Mouse (Mus musculus): ENCODE results near the gene Ubn1. TPM values are rescaled to one million over a fixed set of nuclear protein-coding genes. Genes with fewer than 3 reads are reported as not detected.
A peak's percentile ranks its signal among the peaks of the same experiment; 100 is the strongest.

Gene Ubn1
- 20.4 and 23.6 TPM in 2 replicates for polyA plus RNA-seq (2015; fragmentation: Nextera tagmentation; extraction: Ambion mirVana)

DNA sequence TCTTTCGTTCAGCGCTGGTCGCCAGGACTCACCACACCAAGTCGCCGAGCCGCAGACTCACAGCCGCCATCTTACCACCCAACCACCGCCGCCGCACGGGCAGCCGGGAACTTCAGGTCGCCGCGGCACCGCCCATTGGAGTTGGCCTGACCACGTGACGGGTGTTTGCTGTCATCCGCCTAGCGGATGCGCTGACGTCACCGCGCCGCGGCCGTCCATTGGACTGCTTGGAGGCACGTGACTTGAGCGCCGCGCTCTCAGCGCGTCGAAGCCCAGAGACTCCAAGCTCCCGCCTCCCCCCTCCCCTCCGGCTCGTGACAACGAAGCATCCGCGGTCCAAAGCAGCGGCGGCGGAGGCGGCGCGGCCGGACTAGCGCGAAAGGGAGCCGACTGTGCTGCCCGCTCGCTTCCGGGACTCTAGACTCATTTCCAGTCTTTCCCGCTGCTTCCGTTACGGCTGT lies at the start of gene Ubn1, which contains the start of gene Glyr1:
Ubn1 (plus strand) TSS at position 284 of the 461 bp plus-strand sequence.
Glyr1 (minus strand) TSS at position 90 of the 461 bp plus-strand sequence.
- H3K4me2 ChIP-seq (replicated peaks) = peak within 1 kb of the TSS; percentile 83
- no peaks in the 10 kb centered on the region for H3K9me3 ChIP-seq (replicated peaks)
- peaks cover 29% of the 10 kb centered on the region for H3K36me3 ChIP-seq
- peak within 1 kb of the TSS; percentile 100 for H3K4me3 ChIP-seq (replicated peaks)
- peak within 1 kb of the TSS; percentile 98 for H3K27ac ChIP-seq (replicated peaks)
- WGBS = under 1% methylated on average over 55 of the region's 56 CpGs
- peak; percentile 99 for ATAC-seq (ENCODE audit: insufficient number of reproducible peaks, low FRiP score, low TSS enrichment, low read depth)
- no peaks in the 10 kb centered on the region for H3K27me3 ChIP-seq
- peak within 1 kb of the TSS; percentile 97 for H3K9ac ChIP-seq
- H3K4me1 ChIP-seq = peaks cover 24% of the 10 kb centered on the region

DNA sequence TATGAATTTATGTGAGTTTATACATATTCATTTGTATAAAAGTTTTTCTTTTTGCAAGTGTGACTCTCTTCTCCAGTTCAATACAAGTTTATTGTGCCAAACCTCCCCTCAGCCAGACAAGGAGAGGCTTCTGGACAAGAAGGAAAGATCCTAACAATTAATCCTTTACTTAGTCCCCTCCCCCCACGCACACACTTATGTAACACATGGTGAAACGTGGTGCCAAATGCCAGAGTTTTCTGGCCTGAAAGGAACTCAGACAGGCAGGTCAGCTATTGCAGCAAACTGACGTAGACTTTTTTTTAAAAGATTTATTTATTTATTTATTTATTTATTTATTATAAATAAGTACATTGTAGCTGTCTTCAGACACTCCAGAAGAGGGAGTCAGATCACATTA lies 49.2 kb upstream of the Ubn1 start:
- H3K4me3 ChIP-seq (replicated peaks) = no peak overlapping the region
- 60% methylated on average over 3 of the region's 3 CpGs for WGBS
- no peak overlapping the region for H3K4me2 ChIP-seq (replicated peaks)
- H3K27me3 ChIP-seq = no peaks in the 10 kb centered on the region
- ATAC-seq (ENCODE audit: insufficient number of reproducible peaks, low FRiP score, low TSS enrichment, low read depth) = no peak
- H3K4me1 ChIP-seq = no peaks in the 10 kb centered on the region
- H3K36me3 ChIP-seq = no peaks in the 10 kb centered on the region
- H3K9me3 ChIP-seq (replicated peaks) = no peaks in the 10 kb centered on the region
- H3K27ac ChIP-seq (replicated peaks) = no peak overlapping the region
- H3K9ac ChIP-seq = no peak overlapping the region

DNA sequence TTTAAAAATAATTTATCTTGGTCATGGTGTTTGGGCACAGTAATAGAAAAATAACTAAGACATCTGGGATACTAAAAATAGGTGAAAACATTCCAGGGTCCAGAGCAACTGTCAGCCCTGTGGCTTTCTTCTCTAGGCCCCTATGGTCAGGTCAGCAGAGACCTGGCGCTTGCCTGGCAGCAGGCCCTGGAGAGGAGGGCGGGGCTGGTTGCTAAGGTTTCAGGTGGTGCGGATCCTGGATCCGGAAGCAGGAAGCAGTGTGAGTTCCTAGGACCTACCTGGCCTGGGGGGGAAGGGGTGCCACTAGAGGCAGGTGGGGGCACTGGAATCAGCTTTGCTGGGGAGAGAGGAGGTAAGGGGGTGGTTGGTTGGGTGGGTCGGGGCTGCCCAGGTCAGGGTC lies 42.8 kb upstream of the Ubn1 start, which contains the start of gene Smim22:
Smim22 (plus strand) TSS at position 222 of the 400 bp plus-strand sequence.
- Histone ChIP-seq H3K4me3 (replicated peaks) (0 out of 2 replicates have a peak within 1 kb of the TSS, but pooled peaks have one; percentile 8), H3K27ac (replicated peaks) (no peak within 1 kb of the TSS), H3K9ac (no peak within 1 kb of the TSS), H3K9me3 (replicated peaks) (no peaks in the 10 kb centered on the region), H3K27me3 (no peaks in the 10 kb centered on the region), H3K36me3 (no peaks in the 10 kb centered on the region), H3K4me2 (replicated peaks) (peak within 1 kb of the TSS; percentile 15; the same call in 1 of the 2 replicates), H3K4me1 (peaks cover 3% of the 10 kb centered on the region)
- 0 out of 2 replicates have a peak, but pooled peaks have one; percentile 55 for ATAC-seq (ENCODE audit: insufficient number of reproducible peaks, low FRiP score, low TSS enrichment, low read depth)
- 37% methylated on average over 5 of the region's 5 CpGs for WGBS

DNA sequence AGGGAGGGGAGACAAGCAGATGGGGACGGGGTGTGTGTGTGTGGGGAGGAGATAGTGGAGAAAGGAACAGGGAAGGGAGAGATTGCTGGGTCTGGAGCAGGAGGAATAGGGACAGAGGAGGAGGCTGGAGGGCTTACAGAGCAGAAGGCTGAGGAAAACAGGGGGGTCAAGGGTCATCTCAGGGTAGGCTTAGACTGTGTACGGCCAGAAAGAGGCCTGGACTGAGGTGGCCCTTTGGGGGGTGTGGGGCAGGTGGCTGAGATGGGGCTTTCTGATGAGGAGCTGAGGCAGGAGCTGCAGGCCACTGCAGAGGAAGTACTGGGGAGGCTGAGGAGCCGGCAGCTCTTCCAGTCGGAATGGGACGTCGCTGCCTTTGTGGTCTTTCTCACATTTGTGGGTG lies 42.4 kb upstream of the Ubn1 start:
- H3K4me1 ChIP-seq = peaks cover 7% of the 10 kb centered on the region
- no peaks in the 10 kb centered on the region for H3K9me3 ChIP-seq (replicated peaks)
- no peak overlapping the region for H3K27ac ChIP-seq (replicated peaks)
- 0 out of 2 replicates have a peak overlapping the region, but pooled peaks have one; percentile 8 for H3K4me3 ChIP-seq (replicated peaks)
- peak overlapping the region; percentile 15; the same call in 1 of the 2 replicates for H3K4me2 ChIP-seq (replicated peaks)
- no peaks in the 10 kb centered on the region for H3K36me3 ChIP-seq
- no peak for ATAC-seq (ENCODE audit: insufficient number of reproducible peaks, low FRiP score, low TSS enrichment, low read depth)
- H3K9ac ChIP-seq = no peak overlapping the region
- WGBS = 42% methylated on average over 6 of the region's 6 CpGs
- H3K27me3 ChIP-seq = no peaks in the 10 kb centered on the region

DNA sequence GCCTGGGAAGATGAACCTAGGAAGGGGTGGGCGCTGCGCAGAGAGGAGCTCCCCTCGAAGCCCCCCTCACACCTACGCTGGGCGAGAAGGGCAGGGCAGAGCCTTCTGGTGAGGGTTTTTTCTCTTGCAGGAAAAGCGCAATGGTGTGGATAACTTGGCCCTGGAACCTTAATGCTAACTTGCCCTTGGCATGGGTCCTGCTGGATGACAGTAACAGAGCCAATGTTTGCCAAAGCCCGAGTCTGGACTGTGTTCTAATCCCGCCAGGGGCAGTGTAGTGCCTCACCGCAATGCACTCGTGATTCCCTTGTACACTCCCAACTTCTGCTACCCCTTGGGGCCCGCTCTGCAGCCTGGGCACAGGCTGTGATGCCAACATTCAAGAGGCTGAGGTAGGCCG lies 41.8 kb upstream of the Ubn1 start:
- Histone ChIP-seq H3K27me3 (no peaks in the 10 kb centered on the region), H3K36me3 (no peaks in the 10 kb centered on the region), H3K4me2 (replicated peaks) (no peak overlapping the region), H3K9me3 (replicated peaks) (no peaks in the 10 kb centered on the region), H3K27ac (replicated peaks) (no peak overlapping the region), H3K9ac (no peak overlapping the region), H3K4me3 (replicated peaks) (no peak overlapping the region), H3K4me1 (peaks cover 11% of the 10 kb centered on the region)
- ATAC-seq (ENCODE audit: insufficient number of reproducible peaks, low FRiP score, low TSS enrichment, low read depth) = no peak
- WGBS = 79% methylated on average over 12 of the region's 12 CpGs

DNA sequence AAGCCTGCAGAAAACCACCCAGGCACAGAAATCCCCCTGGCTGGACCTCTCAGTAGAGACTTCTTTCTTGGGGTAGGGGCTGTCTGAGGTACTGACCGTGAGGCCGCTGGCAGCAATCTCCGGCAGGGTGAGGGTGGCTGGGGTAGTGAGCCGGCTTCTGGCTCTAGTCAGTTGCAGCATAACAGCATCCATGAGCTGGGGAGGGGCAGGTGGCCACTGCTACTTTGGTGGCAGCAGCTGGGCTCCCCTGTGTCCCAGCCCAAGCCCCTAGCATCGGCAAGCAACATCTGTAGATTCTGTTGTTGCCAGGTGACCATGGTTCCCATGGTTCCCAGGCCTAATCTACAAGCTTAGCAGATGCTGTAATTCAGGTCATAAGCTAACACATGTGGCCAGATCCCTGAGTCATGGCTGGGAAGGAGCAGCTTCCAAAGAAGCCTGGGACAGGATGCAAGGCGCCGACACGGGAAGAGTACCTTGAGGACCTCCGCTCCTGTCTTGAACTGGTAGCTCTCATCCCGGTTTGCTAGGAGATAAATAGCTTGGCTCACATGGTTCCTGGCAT lies 39.4 kb upstream of the Ubn1 start:
- Histone ChIP-seq H3K36me3 (peaks cover 13% of the 10 kb centered on the region), H3K27ac (replicated peaks) (no peak overlapping the region), H3K9ac (no peak overlapping the region), H3K27me3 (no peaks in the 10 kb centered on the region), H3K9me3 (replicated peaks) (no peaks in the 10 kb centered on the region), H3K4me3 (replicated peaks) (no peak overlapping the region), H3K4me2 (replicated peaks) (no peak overlapping the region), H3K4me1 (peaks cover 11% of the 10 kb centered on the region)
- 87% methylated on average over 10 of the region's 10 CpGs for WGBS
- ATAC-seq (ENCODE audit: insufficient number of reproducible peaks, low FRiP score, low TSS enrichment, low read depth) = no peak

DNA sequence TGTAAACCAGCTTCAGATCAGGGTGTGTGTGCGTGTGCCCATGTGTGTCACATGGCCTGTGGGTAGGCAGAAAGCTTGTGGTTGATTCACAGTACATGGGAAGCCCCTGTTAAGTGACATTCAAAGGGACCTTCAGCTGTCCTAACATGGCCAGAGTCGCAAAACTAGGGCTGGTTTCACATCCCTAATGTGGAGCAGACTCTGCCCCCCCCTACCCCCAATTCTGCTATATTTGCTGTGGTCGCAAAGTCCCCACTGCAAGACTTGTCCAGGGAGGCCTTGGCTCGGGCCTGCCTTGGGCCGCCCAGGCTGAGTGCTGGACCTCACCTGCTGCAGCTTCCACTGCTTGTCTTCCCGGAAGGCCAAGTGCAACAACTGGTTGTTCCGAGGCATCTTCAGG lies 38.6 kb upstream of the Ubn1 start:
- Histone ChIP-seq H3K36me3 (peaks cover 22% of the 10 kb centered on the region), H3K27ac (replicated peaks) (no peak overlapping the region), H3K4me2 (replicated peaks) (no peak overlapping the region), H3K9me3 (replicated peaks) (no peaks in the 10 kb centered on the region), H3K4me3 (replicated peaks) (no peak overlapping the region), H3K27me3 (no peaks in the 10 kb centered on the region), H3K4me1 (peaks cover 11% of the 10 kb centered on the region), H3K9ac (no peak overlapping the region)
- 84% methylated on average over 7 of the region's 7 CpGs for WGBS
- ATAC-seq (ENCODE audit: insufficient number of reproducible peaks, low FRiP score, low TSS enrichment, low read depth) = no peak

DNA sequence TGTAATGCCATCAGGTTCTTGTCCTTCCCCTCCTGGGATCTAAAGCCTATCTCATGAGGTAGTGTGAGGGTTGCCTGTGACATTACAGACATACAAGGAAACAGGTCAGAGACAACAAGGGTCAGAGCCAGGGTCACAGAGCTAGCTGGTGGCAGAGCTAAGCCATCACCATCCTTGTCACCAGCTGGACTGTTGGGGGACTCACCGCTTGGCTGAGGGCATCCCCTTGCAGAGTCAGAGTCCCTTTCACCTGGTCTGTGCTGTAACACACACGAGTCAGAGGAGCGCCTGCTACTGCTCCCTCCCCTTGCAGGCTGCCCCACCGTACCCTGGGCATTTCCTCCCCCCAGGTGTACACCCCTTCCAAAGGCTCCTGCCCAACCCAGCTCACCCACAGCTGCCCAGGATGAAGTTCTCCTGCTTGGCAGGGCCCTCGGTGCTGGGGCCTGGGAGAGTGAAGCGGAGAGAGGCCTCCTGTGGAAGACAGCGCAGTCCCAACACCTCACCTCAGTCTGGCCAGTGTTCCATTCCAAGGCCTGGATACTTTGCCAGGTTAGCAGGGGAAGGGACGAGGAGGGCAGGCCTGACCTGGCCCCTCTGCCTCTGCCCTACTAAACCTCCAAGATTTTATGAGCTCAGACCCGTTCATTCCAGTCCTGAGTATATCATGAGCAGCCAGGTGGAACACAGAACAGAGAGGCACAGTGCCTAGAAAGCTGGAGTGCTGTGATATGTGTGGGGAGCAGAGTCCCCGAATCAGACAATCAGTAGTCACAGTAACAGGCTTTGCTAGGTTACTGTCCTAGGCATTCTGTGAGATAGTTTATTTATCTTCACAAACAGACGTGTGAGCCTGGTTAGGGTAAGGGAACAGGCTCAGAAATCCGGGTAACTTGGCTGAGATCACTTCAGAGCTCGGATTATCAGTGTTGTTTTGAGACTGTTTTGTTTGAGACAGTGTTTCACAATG lies 37.5 kb upstream of the Ubn1 start:
- 50% methylated on average over 13 of the region's 13 CpGs for WGBS
- peak overlapping the region; percentile 82 for H3K4me2 ChIP-seq (replicated peaks)
- ATAC-seq (ENCODE audit: insufficient number of reproducible peaks, low FRiP score, low TSS enrichment, low read depth) = no peak
- peaks cover 11% of the 10 kb centered on the region for H3K4me1 ChIP-seq
- H3K36me3 ChIP-seq = peaks cover 32% of the 10 kb centered on the region
- H3K9ac ChIP-seq = peak overlapping the region; percentile 4; the same call in 1 of the 2 replicates
- no peak overlapping the region for H3K27ac ChIP-seq (replicated peaks)
- H3K4me3 ChIP-seq (replicated peaks) = peak overlapping the region; percentile 73
- no peaks in the 10 kb centered on the region for H3K27me3 ChIP-seq
- no peaks in the 10 kb centered on the region for H3K9me3 ChIP-seq (replicated peaks)

DNA sequence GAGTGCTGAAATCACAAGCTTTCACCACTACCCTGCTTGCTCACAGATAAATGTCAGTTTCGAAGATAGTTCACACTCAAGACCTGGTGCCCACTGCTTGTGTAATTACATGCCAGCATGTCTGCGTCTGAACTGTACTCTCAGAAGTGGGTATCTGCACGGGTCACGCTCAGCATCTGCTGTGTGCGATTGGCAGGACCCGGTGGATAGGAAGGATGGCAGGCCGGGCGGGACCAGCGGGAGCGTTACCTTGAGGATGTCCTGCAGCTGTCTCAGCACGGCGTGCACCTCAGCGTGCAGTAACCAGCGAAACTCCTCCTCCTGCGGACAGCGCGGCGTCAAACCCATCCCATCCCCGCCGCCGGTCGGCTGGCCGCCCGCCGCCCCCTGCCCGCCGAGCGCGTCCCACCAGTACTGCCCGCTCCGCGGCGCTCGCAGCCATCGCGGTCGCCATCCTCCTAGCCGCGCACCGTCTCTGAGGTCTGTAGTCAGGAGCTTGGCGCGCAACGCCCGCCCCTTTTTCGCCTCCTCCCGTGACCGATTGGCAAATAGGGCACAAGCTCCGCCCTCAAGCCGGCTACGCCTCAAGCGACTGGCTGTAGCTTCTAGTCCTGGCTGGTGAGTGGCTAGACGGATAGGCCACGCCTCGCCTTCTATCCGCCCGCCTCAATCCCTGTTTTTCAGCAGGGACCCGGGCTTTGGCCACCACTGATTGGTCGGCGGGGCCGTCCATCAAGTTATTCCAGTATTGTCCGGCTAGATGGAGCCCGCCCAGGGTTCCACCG lies 36.6 kb upstream of the Ubn1 start, which contains the start of gene Rogdi:
Rogdi (minus strand) TSS at position 500 of the 785 bp plus-strand sequence.
- H3K27me3 ChIP-seq = no peaks in the 10 kb centered on the region
- no peaks in the 10 kb centered on the region for H3K9me3 ChIP-seq (replicated peaks)
- H3K4me1 ChIP-seq = peaks cover 11% of the 10 kb centered on the region
- under 1% methylated on average over 63 of the region's 63 CpGs for WGBS
- H3K4me2 ChIP-seq (replicated peaks) = peak within 1 kb of the TSS; percentile 82
- peak within 1 kb of the TSS; percentile 59; the same call in 1 of the 2 replicates for H3K27ac ChIP-seq (replicated peaks)
- peak within 1 kb of the TSS; percentile 73 for H3K4me3 ChIP-seq (replicated peaks)
- H3K36me3 ChIP-seq = peaks cover 41% of the 10 kb centered on the region
- peak; percentile 97 for ATAC-seq (ENCODE audit: insufficient number of reproducible peaks, low FRiP score, low TSS enrichment, low read depth)
- peak within 1 kb of the TSS; percentile 55 for H3K9ac ChIP-seq

DNA sequence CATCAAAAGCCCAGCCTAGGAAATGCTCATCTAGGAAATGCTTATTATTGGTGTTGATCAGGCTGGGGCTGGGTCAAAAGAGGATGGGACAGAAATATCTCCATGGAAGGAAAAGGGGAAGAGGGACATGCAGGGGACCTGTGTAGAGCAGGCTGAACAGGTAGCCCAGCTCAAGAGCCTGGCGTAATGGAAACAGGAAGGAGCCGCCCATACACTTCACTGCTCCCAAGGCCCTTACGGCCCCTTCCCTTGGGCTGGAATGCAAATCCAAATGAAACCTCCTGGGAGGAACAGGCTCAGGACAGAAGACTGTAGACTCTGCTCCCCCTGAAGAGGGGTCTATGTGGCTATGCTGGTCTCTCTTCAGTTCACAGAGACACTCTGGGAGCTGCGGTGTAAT lies 35.3 kb upstream of the Ubn1 start:
- H3K27me3 ChIP-seq = no peaks in the 10 kb centered on the region
- ATAC-seq (ENCODE audit: insufficient number of reproducible peaks, low FRiP score, low TSS enrichment, low read depth) = no peak
- H3K4me2 ChIP-seq (replicated peaks) = no peak overlapping the region
- 85% methylated on average over 4 of the region's 4 CpGs for WGBS
- H3K36me3 ChIP-seq = peaks cover 55% of the 10 kb centered on the region
- no peak overlapping the region for H3K9ac ChIP-seq
- H3K27ac ChIP-seq (replicated peaks) = 0 out of 2 replicates have a peak overlapping the region, but pooled peaks have one; percentile 17
- H3K4me1 ChIP-seq = peaks cover 11% of the 10 kb centered on the region
- no peaks in the 10 kb centered on the region for H3K9me3 ChIP-seq (replicated peaks)
- H3K4me3 ChIP-seq (replicated peaks) = no peak overlapping the region

Measured in embryonic facial prominence, embryonic 15.5 days (tissue).